Mouse (Mus musculus): ENCODE measurements at regions not wholly inside any gene's neighbourhood (a gene's known extent, or its start where the extent isn't known, plus 50 kb on each side); places are given as distances from the start of the nearest gene placed in this dataset.

DNA sequence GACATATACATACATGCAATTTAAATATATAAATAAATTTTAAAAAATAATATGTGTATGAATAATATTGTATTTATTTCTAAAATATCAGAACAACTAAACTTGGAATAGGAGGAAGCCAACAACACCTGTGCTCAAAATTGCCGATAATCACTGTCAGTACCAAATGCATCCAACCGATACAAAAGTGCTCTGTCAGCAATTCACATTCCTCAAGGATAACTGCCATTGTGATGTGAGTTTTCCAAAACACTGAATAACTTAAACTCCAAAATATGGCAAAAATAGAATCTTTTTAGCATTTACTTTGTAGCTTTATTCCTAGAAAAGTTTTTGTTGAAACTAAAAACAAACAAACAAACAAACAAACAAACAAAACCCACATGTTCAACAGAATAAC, 279.4 kb downstream of the Actr3 start:
- DNase-seq (ENCODE audit: low spot score in 2 of 2), result no peak

DNA sequence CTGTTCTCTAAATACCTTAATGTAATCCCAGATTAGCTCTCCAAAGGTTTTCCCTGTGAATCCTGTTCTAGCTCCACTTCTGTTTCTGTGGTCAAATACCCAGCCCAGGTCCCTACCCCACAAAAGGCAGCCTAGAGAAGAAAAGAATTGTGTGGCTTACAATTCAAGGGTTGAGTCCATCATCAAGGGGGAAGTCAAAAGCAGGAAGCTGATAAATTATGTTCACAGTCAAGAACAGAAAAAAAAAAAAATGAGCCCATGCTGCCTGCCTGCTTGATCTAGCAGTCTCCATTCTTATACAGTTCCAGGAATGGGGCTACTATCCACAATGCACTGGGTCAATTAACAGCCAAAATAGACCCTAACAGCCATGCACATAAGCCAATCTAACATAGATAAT, 285.7 kb downstream of the Actr3 start:
- DNase-seq (ENCODE audit: low spot score in 2 of 2), result no peak

DNA sequence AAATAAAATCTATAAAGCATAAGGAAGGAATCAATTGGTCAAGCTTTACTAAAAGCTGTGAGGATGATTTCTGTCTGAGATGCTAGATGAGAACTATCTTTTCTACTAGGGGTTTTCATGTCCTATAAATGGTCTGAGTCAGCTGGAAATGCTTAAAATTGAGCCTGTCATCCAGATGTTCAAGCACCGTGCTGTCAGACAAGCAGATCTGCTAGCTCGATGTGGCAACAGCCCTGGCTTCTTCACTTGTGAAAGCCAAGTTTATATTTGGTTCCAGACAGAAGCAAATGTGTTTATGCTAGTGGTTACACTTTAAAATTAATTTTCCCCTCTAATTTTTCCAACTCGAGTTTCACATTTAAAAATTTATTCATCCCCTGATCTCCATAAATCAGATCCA, 311.7 kb downstream of the Actr3 start:
- DNase-seq (ENCODE audit: low spot score in 2 of 2), result no peak

DNA sequence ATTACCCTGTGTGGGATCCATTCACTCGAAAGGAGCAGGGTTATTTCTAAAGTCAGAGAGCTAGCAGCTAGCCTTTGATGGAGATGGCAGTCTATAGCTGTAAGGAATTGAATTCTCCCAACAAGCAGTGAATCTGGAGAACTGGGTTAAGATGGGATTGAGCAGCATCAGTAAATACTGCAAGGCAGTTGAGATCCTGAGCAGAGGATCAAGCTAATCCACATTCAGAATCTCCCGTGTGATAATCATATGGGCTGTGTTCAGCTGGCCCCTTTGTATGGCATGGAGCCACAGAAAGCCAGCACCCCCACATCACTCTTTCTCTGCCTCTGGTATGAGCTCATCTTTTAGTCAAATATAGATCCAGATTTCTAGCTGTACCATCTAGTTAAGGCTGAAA, 334.9 kb downstream of the Actr3 start:
- no peak for DNase-seq (ENCODE audit: low spot score in 2 of 2)

DNA sequence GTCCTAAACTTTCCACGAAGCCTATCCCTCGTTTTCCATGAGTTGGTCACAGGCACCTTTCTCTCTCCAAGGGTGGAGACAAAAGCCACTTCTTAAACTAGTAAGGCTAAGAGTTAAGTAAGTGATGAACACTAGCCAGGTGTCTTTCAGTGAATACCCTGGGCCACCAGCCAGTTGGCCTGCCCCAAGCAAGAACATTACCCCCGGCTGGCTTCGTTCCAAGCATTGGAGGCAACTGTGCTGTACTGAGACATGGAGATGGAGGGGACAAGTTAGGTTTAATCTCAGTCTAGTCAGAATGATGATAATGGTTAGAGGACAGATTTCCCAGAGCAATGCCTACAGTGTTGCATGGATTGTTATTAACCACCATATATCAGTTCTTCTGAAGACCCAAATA, 350.6 kb downstream of the Actr3 start:
- no peak for DNase-seq (ENCODE audit: low spot score in 2 of 2)

DNA sequence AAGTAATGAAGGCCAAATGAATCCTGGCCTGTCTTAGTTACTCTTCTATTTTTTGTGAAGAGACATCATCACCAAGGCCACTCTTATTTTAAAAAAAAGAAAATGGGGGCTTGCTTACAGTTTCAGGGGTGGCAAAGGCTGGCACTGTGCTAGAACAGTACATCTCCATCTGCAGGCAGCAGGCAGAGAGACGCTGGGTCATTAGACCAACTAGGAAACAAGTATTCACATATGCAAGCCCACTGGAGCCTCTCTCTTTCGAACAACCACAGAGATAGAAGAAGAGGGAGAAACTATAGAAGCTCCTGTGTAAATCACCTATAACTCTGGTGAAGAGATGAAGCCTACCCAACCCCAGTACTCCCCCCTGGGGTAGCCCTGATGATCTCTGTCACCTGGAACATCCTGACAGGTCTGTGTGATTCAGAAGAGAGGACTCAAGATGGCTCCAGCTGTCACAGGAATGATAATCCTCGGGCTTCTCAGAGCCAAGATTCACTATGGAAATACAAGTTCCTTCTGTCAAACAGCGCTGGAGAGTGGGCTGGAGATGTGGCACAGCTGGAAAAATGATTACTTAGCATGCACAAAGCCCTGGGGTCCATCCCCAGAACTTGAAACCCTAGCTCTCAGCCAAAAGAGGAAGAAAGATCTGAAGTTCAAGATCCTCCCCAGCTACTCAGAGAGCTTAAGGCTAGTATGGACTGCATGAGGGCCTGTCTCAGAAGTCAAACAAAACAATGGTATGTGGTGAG, 395.8 kb downstream of the Actr3 start:
- DNase-seq (ENCODE audit: low spot score in 2 of 2), result no peak

DNA sequence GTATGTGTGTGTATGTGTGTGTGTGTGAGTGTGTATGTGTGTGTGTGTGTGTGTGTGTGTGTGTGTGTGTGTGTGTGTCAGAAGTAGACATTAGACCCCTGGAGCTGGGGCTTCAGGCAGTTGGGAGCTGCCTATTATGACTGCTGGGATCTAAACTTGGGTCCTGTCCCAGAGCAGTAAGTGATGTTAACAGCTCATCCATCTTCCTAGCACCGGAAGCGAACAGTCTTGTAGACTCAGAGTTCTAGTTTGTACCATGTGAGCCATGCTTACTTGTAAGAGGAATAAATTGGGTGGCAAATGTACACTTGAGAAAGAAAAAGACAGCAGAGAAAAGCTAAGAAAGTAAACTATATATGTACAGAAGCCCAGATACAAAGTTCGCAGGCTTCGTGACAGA, 422.2 kb downstream of the Actr3 start:
- no peak for DNase-seq (ENCODE audit: low spot score in 2 of 2)

DNA sequence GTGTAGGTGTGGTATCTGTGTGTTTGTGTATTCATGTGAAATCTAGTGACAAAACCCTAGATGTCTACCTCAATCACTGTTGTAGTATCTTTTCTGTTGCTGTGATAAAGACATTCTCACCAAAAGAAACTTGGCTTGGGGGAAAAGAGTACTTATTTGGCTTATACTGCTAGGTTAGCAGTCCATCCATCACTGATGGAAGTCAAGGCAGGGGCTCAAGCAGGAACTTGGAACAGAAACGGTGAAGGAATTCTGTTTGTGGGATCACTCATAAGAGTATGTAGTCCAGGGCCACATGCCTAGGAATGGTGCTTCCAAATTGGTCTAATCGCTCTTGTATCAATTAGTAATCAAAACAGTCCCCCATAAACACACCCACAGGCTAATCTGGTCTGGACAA, 423.6 kb downstream of the Actr3 start:
- no peak for DNase-seq (ENCODE audit: low spot score in 2 of 2)

DNA sequence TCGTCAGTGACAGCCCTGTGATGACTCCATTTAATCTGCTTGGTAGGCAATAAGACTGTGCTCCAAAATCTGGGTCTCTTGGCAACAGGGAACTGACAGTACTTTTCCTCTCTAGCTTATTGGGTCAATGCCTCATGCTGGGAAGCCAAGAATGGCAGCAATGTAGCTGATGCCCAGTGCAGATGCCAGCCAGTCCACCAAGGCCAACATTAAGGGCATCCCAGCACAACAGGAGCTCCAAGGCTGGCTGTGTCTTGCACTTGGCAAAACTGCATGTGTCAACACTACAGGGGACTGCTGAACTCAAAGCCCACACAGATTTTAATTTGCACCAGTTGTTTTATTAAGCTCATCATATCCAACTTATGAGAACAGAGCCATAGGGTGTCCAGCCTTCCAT, 437.9 kb downstream of the Actr3 start:
- DNase-seq (ENCODE audit: low spot score in 2 of 2), result peak; percentile 29 to 78

DNA sequence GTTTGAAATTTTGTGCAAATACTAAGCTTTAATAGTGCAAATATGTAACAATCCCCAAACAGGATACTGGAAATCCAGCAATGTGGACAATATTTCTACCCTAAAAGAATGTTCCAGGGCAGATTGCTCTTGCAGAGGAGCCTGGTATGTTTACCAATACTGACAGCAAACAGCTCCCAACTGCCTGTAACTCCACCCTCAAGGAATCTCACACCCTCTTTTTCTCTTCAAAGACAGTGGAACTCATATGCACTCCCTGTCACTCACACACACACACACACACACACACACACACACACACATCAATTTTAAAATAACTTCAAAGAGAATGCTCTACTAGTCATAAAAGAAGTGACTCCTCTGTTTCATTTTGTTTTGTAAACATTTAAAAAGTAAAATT, 484.7 kb downstream of the Actr3 start:
- no peak for DNase-seq (ENCODE audit: low spot score in 2 of 2)

DNA sequence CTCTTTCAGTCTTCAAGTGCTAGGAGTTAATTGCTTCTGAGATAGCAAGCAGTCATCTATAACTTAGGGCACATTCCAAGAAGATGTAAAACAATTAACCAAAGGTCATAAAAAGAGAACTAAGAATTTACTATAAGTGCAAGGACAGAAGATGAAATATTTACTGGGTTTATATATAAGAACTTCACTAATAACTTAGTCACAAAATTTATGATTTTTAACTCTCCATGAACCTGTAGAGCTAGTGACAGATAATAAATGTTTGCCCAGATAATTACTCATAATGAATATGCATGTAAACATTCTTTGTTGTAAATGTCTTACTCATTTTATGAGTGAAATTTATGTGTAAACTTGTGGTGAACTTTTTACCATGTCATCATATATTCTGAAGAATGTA, 531.2 kb downstream of the Actr3 start:
- no peak for DNase-seq (ENCODE audit: low spot score in 2 of 2)

DNA sequence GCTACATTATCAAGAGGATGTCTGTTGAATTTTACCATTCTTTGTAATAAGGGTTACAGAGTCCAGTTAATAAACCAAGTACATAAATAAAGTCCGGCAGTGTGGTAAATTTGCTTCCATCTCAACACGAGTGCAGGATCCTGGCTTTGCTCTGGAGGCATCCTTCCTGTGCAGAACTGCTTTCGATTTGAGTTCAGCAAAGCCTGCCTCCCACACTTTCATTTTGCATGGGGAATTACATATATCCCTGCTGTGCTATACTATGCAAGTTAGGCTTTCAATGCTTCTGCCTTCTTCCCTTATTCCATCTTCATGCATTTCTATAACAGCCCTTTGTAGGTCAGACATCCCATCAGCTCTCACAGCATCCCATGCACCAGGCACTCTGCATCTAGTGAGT, 564.4 kb downstream of the Actr3 start:
- DNase-seq (ENCODE audit: low spot score in 2 of 2), result no peak

DNA sequence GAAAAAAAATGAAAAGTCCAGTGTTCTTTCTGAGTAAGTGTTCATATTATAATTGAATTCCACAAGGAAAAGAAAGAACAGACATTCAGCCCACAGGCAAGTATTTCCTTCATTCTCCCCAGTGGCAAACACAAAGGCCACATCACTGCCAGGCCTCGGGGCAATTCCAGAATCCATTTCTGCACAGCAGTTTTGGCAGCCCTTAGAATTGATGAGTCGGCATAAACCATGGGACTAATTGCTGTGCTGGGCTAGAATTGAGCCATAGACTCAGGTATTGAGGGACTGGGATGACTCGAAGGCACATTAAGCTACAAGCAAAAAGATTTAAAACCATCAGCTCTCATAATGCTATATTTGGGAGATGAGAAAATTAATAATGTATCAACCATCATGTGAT, 569.3 kb downstream of the Actr3 start:
- DNase-seq (ENCODE audit: low spot score in 2 of 2), result no peak

DNA sequence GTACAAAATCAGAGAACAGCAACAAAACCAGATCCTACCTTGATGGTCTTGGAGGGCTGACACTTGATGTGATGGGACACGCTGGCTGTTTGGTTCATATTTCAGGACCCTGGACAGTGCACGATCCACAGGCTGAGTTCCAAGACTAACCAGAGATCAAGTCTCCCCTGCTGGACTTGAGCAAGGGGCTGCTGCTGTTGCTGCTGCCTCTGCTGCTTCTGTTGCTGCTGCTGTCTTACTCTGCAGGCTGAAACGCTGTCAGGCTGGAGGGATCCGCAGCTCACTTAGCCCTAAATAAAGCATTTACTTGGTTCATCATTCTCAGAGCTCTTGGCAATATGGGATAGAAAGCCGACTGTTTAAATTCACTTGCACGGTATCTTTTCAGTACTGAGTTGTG, 589.8 kb downstream of the Actr3 start:
- no peak for DNase-seq (ENCODE audit: low spot score in 2 of 2)

DNA sequence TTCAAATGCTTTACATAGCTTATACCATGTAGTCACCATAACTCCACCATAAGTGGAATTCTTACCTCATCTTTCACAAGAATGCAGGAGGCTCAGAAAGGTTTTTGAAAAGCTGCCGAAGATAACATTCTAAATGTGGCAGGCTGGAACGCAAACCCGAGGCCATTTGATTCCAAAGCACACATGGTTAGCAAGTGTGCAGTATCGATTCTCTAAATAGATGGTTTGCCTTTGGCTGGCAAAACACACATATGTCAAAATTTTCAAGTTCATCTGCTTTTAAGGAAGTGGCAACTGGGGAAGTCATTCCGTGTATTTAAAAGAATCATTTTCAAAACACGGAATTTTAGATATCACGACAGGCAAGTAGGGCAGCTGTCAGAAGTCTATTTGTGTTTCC, 609.8 kb downstream of the Actr3 start:
- DNase-seq (ENCODE audit: low spot score in 2 of 2), result peak in 1 of 2 experiments; percentile 54

DNA sequence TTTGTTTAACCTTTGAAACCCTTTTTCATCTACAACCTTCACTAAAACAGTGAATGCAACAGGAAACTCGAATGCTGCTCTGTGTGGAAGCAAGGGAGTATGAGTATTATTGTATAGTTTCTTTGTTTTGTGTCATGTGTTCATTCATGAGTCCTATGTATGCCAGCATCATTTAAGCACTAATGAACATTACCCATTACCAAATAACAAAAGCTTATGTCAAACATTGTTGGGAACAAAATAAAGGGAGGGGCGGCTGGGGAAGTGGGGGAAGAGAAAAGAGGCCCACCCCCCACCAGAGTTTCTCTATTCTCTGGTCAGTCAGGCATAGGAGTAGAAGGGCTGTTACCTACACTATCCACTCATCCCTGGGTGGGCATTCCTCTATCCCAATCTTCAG, 642.5 kb downstream of the Actr3 start:
- no peak for DNase-seq (ENCODE audit: low spot score in 2 of 2)

DNA sequence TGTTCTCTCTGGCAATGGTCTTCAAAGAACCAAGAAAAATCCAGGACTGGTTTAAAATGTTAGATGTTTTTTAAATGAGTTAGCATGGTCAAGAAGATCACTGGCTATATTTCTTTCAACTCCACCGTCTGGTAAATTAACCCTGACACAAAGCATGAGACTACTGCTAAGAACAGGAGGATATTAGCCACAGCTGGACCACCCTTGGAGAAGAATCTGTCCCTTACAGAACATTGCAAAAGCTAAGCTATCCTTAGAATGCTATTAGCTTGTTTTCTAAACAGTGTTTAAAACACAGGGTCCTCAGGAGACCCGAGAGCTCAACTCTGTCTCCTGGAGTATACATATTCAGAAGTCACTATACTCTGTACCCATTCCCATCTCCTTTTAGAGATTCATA, 644.9 kb downstream of the Actr3 start:
- DNase-seq (ENCODE audit: low spot score in 2 of 2), result no peak

DNA sequence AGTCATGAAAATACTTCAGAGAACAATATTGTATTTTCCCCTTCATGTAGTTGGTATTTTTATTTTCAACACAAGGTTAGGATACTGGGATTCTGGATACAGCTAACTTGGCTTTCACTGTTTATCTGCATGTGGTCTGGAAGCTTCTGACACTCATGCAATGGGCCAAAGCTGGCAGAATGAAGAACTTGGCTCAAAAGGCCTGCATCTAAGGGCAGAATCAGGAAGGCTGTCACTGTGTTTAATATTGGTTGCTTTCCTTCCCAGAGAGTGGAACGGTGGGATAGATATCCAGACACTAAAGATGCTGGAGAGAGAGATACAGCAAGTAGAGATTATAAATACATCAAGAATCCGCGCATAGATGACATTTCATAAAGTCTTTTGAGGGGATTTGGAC, 645.4 kb downstream of the Actr3 start:
- DNase-seq (ENCODE audit: low spot score in 2 of 2), result peak in 1 of 2 experiments; percentile 16

DNA sequence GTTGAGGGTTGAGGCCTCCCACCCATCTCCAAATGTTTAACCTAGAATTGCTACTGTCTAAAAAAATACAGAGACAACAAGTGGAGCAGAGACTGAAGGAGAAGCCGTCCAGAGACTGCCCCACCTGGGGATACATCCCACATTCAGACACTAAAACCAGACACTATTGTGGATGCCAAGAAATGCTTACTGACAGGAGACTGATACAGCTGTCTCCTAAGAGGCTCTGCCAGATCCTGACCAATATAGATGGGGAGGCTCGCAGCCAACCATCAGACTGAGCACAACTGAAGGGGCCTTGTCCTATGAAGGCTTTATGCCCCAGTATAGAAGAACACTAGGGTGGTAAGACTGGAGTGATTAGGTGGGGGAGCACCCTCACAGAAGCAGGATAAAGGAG, 652.5 kb downstream of the Actr3 start:
- DNase-seq (ENCODE audit: low spot score in 2 of 2), result no peak

DNA sequence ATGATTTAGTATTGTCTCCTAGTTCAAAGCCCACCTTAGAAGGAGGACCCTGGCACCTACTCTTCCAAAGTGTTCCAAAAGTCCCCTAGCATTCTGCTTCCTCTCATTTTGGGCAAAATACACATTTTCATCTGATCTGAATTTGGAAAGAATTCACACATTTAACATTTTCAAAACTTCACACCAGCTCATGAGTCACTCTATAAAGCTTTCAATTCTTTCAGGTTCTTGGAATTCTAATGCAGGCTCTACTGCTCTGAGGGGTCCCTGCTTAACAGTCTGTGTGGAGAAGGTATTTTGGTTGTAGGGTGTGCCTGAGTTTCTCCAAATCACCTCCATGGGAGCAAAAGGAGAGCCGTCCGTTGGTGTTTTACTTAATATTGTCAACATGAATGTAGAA, 657.8 kb downstream of the Actr3 start:
- DNase-seq (ENCODE audit: low spot score in 2 of 2), result no peak

DNA sequence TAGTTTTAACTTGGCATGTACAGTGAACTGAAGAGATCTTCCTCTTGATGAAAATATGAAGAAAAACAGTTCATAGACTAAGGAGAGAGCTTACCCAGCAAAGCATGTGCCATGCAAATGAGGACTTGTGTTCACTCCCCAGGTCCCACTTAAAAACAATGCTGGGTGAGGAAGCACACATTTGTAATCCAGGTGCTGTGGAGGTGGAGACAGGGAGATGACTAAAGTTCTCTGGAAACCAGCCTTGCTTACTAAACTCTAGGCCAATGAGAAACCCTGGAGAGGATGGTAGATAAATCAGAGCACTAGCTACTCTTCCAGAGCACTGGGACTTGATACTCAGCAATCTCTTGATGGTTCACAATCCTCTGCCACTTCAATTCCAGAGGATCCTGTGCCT, 678.8 kb downstream of the Actr3 start:
- DNase-seq (ENCODE audit: low spot score in 2 of 2), result no peak

DNA sequence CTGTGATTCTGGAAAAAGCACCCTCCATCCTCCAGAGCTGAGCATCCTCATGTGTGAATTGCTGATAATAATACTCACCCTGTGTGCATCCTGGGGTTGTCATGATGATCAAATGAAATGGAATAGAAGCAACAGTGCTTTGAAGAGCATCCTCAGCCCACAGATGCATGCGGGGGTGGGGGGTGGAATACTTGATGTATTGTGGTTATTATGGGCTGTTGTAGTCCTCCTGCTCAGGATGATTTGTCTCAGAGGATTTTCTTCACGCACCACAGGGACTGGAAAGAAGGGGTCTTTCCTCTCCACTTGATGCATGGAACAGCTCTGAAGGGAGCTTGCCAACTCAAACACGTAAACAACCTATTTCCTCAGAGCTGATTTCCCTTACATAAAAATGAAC, 694.4 kb upstream of the Dpp10 start:
- peak in 1 of 2 experiments; percentile 5 for DNase-seq (ENCODE audit: low spot score in 2 of 2)

DNA sequence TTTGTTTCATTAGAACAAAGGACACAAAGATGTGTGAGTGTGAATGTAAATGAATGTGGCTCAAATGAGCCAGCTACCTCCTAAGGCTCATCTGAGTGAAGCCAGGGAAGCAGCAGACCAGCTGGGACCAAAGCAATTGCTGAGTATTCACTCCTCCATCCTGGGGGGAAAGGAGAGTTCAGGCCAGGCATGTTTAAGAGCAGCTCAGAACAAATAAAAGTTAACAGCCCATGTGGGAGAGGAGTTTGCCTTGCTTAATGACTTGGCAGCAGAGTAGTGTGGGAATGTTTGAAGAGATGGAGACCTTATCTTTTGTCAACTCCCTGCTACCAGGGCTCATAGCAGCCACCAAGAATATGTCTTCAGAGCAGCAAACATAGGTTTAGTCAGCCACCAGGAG, 685.0 kb upstream of the Dpp10 start:
- no peak for DNase-seq (ENCODE audit: low spot score in 2 of 2)

DNA sequence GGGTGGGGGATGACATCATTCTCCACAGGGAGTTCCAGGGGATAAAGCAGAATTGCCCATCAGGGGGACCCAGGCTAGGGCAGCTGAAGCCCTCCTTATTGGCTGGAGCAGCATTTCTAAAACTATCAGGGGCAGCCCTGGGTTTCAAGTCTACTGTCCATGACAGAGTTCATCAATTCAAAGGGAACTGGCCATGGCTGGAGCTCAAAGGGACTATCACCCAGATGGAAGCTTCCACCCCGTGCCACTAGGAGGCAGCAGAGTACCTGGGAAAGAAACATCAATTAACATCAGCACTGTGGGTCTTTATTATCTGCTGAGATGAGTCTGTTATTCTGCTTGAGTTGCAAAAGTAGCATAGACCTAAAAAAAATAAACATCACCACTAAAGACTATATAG, 672.7 kb upstream of the Dpp10 start:
- peak; percentile 74 to 79 for DNase-seq (ENCODE audit: low spot score in 2 of 2)

Measured in layer of hippocampus, postnatal 14 days (tissue).